Mouse (Mus musculus): Measurements from ENCODE around the gene Tbl3.
"Not testable (repeated sequence)": the region's sequence is repeated elsewhere in the genome, so short reads cannot be mapped to it uniquely, and the experiment has no call there.

Tbl3 gene

DNA sequence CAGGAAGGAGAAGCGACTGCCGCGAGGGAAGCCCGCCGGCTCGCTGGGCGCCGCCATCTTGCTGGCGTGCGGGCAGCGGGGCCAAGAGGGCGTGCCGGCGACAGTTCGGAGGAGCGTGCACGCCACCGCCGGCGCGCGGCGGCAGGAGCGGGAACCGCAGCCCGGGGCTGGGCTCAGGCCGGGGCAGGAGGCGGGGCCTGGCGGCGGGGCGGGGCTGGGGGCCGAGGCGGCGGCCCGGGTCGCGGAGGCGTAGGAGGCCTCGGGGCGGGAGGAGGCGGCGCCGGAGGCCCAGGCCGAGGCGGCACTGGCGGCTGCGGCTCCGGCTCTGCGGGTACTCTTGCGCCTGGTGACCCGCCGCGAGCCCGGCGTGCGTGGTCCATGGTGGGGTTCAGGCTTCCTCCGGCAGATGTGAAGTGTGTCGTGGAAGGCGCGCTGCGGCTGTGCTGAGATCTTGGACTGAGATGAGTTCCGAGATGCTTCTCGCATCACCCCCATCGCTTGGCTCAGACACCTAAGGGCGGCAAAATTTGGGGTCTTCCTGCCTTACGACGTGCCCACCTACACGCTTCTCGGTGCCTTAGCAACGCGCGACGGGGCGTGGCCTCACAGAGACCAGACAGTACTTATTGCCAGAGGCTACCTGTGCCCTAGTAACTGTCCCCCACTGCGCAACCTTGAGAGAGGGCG lies 11.3 kb downstream of the Tbl3 start, which contains the start of the genes Gfer and Noxo1:
Gene Gfer, minus strand, starts transcription at position 146 of the 687 bp plus-strand sequence.
Gene Noxo1, plus strand, starts transcription at position 224 of the 687 bp plus-strand sequence.
- DNase-seq (ENCODE audit: low spot score), result peak; percentile 86

DNA sequence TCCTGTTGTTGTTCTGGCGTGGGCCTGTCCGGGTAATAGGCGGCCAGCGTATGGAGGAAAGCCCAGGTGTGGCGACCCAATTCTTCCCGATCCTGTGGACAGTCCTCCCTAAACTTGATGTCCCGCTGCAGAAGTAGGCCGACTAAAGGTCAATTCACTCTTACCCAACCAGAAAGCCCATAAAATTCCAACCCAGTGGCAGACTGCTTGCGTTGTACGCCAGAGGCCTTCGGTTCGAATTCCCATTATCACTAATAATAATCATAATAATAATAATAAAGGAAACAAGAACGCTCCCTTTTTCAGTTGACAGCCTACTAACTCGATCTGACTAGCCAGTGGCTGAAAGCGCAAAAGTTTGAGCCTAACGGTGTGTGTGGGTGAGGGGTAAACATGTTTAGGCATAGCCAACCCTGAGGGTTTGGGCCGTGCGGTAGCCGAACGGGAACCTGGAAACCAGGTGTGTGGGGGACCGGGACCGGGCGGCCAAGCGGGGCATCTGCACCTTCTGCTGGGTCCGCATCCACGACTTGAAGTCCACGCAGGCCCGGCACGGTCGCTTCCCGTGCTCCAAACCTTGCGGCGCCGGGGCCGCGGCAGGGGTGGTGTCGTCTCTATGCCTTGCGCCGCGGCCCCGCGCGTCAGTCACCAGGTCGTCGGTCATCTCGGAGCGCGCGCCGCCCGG lies 12.0 kb downstream of the Tbl3 start:
- DNase-seq (ENCODE audit: low spot score), result no peak

DNA sequence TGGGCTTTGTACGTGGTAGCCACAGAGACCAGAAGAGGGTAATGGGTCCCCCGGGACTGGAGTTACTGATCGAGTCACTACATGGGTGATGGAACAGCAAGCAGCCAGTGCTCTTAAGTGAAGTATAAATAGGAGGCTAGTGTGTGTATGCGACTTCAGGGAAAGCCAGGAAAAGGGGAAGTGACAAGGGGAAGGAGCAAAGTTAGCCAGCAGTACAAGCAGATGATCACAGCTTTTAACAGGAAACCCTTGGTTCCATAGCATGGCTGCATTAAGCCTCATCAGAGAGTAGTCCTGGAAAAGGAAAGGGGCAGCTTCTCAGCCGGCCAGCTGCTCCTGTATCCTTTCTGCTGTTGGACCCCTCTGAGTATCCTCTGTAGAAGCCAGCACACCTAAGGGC lies 15.1 kb downstream of the Tbl3 start:
- DNase-seq (ENCODE audit: low spot score), result no peak

DNA sequence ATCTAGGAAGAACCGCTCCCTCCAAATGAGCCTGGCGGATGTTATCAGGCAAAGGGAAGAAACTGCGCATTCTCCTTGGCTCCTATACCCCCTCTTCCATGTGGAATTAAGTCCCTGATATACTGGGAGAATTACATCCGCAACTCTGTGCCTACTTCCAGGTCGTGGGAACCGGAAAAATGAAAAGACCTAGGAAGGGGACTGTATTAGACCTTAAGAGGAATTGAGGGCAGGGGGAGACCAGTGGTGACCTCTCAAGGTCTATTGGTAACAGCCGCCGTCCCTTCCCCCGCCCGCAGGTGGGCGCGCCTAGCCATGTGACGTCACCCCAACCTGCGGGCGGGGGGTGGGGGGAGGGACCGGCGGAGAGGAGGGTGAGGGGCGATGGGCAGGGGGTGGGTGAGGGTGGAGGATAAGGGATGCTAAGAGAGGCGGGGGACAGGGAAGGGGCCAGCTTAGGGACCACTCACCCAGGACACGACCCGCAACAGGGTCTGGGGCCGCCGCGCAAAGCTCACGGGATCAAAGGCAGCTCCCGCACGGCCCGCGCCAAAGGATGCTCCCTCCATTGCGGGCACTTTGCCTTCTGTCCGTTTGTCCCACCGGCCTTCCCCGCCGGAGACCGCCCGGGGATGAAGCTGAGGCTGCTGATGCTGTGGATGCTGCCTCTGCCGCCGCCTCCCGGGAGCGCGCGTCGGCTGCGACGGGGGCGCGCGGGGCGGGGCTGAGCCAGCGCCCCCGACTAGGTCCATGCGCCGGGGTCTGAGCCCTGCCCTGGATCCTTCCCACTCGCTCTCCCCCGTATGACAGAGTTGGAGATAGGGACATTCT lies 18.0 kb downstream of the Tbl3 start, which contains the start of gene Syngr3:
Gene Syngr3, minus strand, starts transcription at position 705 of the 831 bp plus-strand sequence.
- DNase-seq (ENCODE audit: low spot score), result no peak

DNA sequence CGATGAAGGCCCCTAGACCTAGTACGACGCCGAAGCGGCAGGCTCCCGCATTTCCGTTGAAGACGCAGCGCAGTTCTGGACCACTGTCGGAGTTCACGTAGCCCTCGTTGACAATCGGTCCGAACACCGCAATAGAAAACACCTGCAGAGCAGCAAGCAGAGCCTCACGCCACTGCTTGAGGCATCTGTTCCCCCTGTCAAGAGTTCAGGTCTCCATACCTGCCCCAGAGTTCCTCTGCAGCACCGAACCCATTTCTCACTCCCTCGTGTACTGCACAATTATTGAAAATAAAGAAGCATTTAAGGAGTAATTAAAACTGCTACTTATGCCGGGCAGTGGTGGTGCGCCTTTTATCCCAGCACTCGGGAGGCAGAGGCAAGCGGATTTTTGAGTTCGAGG lies 19.9 kb downstream of the Tbl3 start:
- DNase-seq (ENCODE audit: low spot score), result no peak

DNA sequence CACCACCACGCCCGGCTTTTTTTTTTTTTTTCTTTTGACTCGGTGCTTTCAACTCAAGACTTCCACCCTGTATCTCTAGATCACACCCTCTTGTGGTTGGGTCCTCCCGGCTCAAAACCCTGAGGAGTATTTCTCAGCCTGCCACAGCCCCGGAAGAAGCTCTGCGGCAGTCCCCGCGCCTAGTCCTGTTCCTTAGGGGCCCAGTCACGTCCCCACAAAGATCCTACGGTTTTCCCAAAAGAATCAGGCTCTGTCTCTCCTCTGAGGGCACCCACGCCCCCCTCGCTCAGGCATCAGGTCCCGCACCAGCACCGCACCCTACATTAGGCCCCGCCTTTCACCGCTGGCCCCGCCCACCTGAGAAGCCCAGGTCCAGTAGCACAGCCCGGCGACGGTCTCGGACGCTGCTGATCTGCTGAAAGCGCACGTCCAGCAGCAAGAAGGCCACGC lies 20.3 kb downstream of the Tbl3 start:
- peak; percentile 56 for DNase-seq (ENCODE audit: low spot score)

DNA sequence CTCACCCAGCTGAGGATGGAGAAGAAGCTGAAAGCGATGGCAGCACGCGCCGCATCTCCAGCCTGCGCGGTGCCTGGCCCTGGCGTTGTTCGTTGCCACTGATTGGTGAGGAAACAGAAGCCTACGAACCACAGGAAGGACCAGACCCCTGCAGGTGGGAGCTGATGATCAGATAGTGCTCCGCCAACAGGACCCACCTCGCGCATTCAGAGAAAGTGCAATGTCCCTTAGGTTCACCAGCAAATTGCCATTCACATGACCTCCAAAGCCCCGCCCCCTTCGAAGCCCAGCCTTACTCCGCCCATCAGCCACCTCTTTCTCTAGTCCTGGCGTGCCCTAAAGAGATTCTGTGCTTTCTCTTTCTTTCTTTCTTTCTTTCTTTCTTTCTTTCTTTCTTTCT lies 20.9 kb downstream of the Tbl3 start:
- peak; percentile 60 for DNase-seq (ENCODE audit: low spot score)

DNA sequence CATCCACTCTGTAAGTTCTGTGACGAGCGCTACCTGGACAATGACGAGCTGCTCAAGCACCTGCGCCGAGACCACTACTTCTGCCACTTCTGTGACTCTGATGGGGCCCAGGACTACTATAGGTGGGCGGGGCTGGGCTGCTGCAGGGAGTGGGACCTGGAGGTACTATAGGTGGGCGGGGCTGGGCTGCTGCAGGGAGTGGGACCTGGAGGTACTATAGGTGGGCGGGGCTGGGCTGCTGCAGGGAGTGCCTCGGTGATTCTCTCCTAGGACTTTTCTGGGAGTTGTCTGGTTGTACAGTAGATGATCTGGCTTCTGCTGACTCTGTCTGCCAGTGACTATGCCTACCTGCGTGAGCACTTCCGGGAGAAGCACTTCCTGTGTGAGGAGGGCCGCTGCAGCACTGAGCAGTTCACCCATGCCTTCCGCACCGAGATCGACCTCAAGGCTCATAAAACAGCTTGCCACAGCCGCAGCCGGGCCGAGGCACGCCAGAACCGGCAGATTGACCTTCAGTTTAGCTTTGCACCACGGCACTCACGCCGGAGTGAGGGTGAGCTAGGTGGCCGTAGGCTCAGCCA lies 29.9 kb downstream of the Tbl3 start:
- no peak for DNase-seq (ENCODE audit: low spot score)

DNA sequence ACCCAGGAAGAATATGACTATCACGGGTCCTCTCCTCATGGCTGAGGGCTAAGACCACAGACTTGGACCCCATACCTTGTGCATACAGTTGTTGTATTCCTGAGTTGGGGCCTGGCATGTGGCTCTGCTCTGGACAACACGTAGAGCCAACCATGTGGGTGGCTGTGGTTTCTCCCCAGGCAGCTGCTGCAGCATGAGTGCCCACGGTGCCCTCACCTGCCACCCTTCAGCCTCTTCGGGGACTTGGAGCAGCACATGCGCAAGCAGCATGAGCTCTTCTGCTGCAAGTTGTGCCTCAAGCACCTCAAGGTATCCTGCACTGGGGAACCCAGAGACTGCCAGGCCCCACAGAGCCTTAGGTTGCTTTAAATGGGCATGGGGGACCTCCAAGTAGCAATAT lies 30.6 kb downstream of the Tbl3 start:
- DNase-seq (ENCODE audit: low spot score), result no peak

DNA sequence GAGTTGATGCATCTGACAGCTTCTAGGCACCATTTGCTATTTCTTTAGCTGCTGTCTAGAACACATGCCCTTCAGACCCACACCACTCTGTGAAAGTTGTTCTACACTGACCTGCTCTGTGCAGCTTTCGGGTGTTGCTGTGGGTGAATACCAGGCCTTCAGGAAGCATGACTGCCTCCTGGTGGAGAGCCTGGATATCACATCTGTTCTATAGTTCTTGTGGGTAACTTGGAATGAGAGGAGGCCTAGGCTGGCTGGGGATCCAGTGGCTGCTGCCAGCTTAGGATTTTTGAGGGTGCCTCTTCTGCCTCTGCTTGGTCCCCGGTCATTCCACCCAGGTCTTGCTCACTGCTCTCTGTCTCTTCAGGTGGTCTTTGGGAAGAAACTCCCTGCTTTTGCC lies 31.3 kb downstream of the Tbl3 start:
- peak; percentile 75 for DNase-seq (ENCODE audit: low spot score)

DNA sequence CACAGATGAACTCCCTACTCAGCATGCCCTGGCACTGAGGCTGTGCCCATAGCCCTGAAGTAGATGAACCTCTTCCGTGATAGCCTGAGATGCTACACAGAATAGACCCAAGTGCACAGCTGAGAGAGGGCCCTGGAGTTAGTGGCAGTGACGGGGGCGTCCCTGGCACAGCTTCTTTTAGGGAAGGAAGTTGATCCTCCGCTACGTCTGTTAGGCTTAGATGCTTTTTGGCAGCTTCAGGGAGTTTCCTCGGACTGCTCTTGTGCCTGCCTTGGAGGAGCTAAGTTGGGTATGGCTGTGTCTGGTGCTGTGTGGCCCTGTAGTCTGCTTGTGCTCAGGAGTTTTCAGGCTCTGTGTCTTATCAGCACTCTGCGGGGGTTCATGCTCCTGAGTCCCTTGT lies 33.2 kb downstream of the Tbl3 start:
- DNase-seq (ENCODE audit: low spot score), result no peak

DNA sequence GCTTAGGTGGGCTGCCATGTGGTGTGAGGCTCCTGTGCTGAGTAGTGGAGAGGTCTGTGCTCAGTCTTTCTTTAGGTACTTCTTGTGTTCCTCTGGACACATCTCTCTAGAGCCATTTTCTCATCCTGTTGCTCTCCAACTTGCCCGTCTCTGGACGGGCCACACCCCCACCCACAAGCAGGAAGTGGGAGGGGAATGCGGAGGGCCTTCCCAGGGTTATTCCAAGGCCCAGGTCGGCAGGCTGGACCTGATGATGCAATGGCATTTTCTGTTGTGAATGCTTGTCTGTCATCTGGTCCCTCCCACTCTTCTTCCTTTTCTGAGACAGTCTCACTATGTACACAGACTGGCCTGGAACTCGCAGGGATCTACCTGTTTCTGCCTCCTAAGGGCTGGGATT lies 35.3 kb downstream of the Tbl3 start:
- peak; percentile 74 for DNase-seq (ENCODE audit: low spot score)

DNA sequence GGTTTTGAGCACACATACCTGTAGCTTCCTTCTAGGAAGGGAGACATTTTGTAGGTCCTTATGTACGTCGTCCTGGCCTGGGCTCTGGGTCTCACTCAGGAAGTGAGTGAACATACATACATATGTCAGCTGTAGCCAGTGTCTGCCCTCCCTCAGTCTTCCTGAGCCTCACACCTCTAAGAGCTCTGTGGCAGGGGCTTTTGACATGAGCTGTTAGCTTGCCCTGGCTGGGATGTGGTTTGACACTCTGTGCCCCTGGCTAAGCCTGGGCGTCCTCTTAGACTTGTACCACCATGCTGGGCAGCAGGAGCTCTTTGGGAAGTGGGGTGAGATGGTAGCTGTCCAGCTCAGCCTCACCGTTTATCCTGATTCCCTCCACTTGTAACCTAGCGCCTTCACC lies 36.1 kb downstream of the Tbl3 start:
- DNase-seq (ENCODE audit: low spot score), result no peak

DNA sequence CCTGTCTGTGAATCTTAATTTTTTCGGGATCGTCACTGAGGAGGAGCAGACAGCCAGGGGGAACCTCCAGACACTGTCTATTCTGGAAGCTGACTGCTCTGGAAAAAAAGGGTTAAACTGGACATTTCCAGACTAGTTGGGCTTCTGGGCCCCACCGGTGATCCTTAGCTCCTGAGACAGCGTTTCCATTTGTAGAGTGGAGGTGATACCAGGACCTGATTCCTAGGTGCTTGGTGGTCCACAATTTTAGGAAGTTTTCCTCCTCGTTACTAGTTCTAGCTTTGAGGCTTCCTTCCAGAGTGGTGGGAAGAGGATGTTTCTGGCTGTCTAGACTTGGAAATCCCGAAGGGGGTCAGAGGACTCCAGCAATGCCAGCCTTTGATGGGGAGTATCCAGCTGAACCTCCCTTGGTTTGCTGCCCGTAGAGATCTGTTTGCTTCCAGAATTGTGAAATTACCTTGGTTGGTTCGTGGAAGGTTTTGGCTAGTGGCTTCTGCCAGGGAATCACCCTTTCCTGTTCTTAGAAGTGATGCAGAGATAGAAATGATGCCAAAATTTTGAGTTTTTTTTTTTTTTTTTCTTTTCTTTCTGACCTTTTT lies 37.1 kb downstream of the Tbl3 start:
- DNase-seq (ENCODE audit: low spot score), result no peak

DNA sequence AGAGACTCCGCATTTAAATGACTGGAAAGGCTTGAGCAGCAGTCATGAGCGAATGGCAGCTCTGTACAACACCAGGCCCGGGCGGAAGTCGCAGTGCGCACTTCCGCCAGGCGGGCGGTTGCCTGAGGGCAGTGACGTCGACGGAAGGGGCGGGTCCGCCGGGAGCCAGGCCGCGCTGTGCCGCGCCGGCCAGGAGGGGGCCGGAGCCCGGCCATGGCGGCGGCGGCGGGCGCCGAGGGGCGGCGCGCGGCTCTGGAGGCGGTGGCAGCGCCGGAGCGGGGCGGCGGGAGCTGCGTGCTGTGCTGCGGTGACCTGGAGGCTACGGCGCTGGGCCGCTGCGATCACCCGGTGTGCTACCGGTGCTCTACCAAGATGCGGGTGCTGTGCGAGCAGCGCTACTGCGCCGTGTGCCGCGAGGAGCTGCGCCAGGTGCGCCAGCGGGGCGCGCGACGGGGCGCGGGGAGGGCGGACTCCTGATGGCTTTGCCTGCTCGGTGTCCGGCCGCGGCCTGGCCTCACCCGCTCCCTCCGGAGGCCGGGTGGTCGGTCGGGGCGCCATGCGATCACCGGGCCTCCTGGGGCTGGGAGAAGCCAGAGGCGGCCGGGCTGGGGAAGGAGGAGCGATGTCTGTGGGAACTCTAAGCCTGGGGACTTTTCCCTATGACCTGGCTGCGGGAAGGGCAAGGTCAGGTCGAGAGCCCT lies 37.8 kb downstream of the Tbl3 start, which contains the start of gene Zfp598:
Gene Zfp598, plus strand, starts transcription at position 143 of the 701 bp plus-strand sequence.
- DNase-seq (ENCODE audit: low spot score), result peak; percentile 96

DNA sequence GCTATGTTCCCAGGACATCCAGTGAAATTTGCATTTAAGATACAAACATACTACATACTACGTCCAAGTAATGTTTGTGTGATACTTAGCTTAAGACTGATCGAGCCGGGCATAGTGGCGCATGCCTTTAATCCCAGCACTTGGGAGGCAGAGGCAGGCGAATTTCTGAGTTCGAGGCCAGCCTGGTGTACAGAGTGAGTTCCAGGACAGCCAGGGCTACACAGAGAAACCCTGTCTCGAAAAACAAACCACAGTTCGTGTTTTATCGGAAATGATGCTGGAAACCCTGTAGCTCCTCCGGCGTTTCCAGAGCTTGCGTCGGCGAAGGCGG lies 38.3 kb downstream of the Tbl3 start:
- not testable (repeated sequence) for DNase-seq (ENCODE audit: low spot score)

DNA sequence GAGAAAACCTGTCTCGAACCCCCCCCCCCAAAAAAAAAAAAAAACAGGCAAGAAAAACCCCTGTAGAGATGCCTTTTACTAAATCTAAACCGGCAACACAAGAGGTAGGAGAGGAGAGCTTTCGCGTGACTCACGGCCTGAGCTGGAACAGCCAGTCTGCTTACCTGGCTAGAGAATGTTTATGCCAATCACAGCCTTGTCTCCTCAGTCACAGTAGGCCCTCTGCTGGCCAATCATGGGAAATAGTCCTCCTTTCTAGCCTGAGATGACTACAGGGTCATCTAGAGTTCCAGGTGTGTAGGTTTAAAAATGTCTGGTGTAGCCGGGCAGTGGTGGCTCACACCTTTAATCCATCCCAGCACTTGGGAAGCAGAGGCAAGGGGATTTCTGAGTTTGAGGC lies 40.0 kb downstream of the Tbl3 start:
- peak; percentile 90 for DNase-seq (ENCODE audit: low spot score)

DNA sequence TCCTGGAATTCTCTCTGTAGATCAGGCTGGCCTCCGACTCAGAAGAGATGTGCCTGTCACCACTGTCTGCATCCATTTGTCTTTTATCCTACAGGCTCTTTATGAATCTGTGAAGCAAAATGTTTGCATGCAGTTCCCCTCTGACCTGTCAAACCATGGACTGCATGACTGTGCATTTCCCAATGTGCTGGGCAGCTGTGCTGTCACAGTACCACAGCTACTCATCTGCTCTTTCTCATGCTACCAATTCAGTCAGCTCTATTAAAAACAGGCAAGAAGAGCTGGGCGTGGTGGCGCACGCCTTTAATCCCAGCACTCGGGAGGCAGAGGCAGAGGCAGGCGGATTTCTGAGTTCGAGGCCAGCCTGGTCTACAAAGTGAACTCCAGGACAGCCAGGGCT lies 40.4 kb downstream of the Tbl3 start:
- not testable (repeated sequence) for DNase-seq (ENCODE audit: low spot score)

DNA sequence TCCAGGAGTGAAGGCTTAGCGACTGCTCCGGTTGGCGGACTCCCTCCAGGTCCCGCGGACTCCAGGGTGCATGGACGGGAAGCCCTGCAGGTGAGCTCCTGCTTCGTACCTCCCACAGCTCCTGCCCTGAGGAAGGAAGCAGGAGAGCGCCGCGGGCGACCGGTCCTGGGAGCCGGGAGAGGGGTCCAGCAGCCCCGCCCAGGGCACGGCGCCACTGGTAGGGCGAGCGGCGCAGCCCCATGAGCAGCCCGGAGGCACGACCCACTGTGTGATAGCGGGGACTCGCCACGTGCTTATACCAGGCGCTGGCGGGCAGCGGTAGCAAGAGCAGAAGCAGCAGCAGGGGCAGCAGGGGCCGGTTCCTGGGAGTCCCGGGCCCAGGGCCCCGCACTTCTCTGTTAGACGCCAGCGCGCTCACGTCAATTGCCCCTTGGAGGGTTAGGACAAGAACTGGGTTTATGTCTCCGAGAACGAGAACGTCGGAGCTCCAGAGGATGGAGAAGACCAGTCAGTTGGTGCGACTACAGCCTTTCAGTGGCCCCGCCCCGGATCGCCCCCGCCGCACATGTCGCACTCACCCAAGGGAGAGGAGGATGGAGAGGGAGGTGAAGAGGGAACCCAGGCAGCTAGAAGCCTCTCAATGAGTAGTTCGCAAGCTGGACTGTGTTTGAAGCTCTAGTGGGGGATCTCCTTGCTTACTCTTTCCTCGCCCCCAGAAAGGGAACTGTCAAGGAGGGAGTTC lies 49.3 kb downstream of the Tbl3 start, which contains the start of gene Npw:
Gene Npw, minus strand, starts transcription at position 441 of the 742 bp plus-strand sequence.
- DNase-seq (ENCODE audit: low spot score), result no peak

DNA sequence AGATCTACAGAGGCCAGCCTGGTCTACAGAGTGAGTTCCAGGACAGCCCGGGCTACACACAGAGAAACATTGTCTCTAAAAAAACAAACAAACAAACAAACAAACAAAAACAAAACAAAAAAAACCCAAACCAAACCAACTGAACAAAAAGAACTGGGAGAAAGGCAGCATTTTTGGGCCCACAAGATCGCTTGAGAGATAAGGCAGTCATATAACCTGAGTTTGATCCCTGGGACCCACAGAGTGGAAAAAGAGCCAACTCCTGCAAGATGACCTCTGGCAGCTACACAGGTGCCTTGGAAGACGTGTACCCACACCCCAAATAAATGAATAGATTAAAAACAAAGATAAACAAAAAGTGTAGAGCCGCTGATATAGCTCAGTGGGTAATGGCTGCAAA lies 52.5 kb downstream of the Tbl3 start:
- no peak for DNase-seq (ENCODE audit: low spot score)
